Mouse (Mus musculus) CH12.LX (cell line): ENCODE measurements at regions not wholly inside any gene's neighbourhood (a gene's known extent, or its start where the extent isn't known, plus 50 kb on each side); places are given as distances from the start of the nearest gene placed in this dataset.

Experiments
- CTCF ChIP-seq, 2 experiments: IDR thresholded peaks in 1 of 2; conservative IDR thresholded peaks in 1 of 2; 2 replicates each; pipeline ENCODE4 v1.5.1; 2011 to 2012; ENCODE audit warnings: low read depth in 2 of 2, low read length in 2 of 2, improper control_type of control experiment in 1 of 2, inconsistent platforms in 1 of 2, mild to moderate bottlenecking in 1 of 2, moderate library complexity in 1 of 2
- E2F4 ChIP-seq: IDR thresholded peaks from 2 replicates; pipeline ENCODE4 v1.6.1; 2011; ENCODE audit warnings: low read depth, low read length, improper control_type of control experiment; ENCODE audit not compliant: insufficient replicate concordance
- EP300 ChIP-seq: IDR thresholded peaks from 2 replicates; pipeline ENCODE4 v1.6.1; 2011; ENCODE audit warnings: low read length, improper control_type of control experiment
- JUN ChIP-seq: IDR thresholded peaks from 2 replicates; pipeline ENCODE4 v1.6.1; 2011; ENCODE audit warnings: low read depth, mild to moderate bottlenecking, low read length, improper control_type of control experiment, moderate library complexity; ENCODE audit not compliant: insufficient read depth
- MAX ChIP-seq: IDR thresholded peaks from 2 replicates; pipeline ENCODE4 v1.6.1; 2011; ENCODE audit warnings: low read length, improper control_type of control experiment
- PAX5 ChIP-seq: IDR thresholded peaks from 2 replicates; pipeline ENCODE4 v1.6.1; 2012; ENCODE audit warnings: low read length, inconsistent platforms, mixed read lengths
- POLR2A ChIP-seq: IDR thresholded peaks from 2 replicates; pipeline ENCODE4 v1.6.1; 2011; ENCODE audit warnings: low read depth, mild to moderate bottlenecking, improper control_type of control experiment, low read length
- USF1 ChIP-seq: IDR thresholded peaks from 2 replicates; pipeline ENCODE4 v1.6.1; 2014; ENCODE audit warnings: low read depth, mild to moderate bottlenecking, inconsistent platforms, low read length, improper control_type of control experiment

DNA sequence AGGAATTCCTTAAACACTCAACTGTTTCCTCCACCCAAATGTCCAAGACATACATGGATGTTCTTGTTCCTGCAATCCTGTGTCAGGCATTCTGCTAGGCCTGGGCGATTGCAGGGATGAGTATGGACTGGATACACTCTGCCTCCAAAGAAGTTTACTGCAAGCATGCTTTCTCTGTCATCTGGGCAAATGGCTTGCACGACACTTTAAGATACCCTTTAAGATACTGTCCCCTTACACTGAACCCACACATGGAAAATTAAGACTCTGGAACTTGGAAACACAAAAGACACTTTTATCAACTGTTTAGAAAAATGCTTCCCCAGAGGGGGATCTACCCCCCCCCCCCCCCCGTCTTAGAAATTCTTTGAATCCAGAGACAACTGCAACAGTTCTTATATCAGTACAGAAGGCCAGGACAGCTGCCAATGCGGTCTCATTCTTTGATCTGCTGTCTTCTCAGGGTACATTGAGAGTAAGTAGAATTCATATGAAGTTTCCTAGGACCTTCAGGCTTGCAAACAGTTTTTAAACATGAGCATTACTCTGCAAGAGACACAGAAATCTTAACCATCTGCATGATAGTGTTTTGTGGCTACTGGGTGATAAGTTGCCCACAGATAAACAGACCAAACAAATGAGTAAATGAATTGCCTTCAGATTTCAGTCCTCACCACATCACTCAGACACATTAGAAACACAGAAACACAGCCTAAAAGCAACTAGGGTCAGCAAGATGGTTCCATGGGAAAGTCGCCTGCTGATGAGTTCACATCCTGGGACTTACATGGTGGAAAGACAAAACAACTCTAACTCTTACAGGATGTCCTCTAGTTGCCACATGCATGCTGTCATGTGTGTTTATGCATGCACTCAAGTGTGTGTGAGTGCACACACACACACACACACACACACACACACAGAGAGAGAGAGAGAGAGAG is 59.7 kb upstream of the Epc2 start:
- TF ChIP-seq USF1 (no peak), CTCF (conservative IDR thresholded peaks at IDR 0.05 in 1 of 2, IDR thresholded peaks at IDR 0.05 in 1 of 2; ENCODE audit: low read depth in 2 of 2, low read length in 2 of 2) (no peak), PAX5 (no peak), MAX (no peak), E2F4 (no peak), EP300 (no peak), JUN (no peak), POLR2A (no peak)
